Mouse (Mus musculus) ES-E14 (cell line): ENCODE measurements around the gene Mrpl16.

Experiments
- CHD2 ChIP-seq: IDR thresholded peaks from 2 replicates; pipeline ENCODE4 v1.6.1; 2014; ENCODE audit warnings: mild to moderate bottlenecking, low read depth, low read length, inconsistent platforms
- ZC3H11A ChIP-seq: IDR thresholded peaks from 2 replicates; pipeline ENCODE4 v1.6.1; 2012; ENCODE audit warnings: low read depth, mild to moderate bottlenecking, inconsistent platforms, low read length, borderline replicate concordance

- TF ChIP-seq CHD2, result no peak
- no peak for TF ChIP-seq ZC3H11A
Observed at GRCm38 (mm10) chr19:11818199-11819142, 48.3 kb downstream of the Mrpl16 start.
